Mouse (Mus musculus): ENCODE measurements around the gene Slc9a5. TPM values are rescaled to one million over a fixed set of nuclear protein-coding genes. Genes with fewer than 3 reads are reported as not detected.
A peak's percentile ranks its signal among the peaks of the same experiment; 100 is the strongest.

The Slc9a5 gene
- total RNA-seq, 1 experiment from 2014 or later: 0.35 TPM

GRCm38 (mm10) chr8:105345061-105345975 is 3.3 kb upstream of the Slc9a5 start:
- no peak for ATAC-seq (replicated peaks in 1 of 2; ENCODE audit: insufficient read depth in 1 of 2, low FRiP score in 2 of 2, low TSS enrichment in 1 of 2, low read depth in 1 of 2, poor library complexity in 2 of 2, severe bottlenecking in 2 of 2)

GRCm38 (mm10) chr8:105346611-105347427 is 1.8 kb upstream of the Slc9a5 start:
- peak in 1 of 2 experiments; percentile 4; a peak in 1 of 4 replicates for ATAC-seq (replicated peaks in 1 of 2; ENCODE audit: insufficient read depth in 1 of 2, low FRiP score in 2 of 2, low TSS enrichment in 1 of 2, low read depth in 1 of 2, poor library complexity in 2 of 2, severe bottlenecking in 2 of 2)

DNA sequence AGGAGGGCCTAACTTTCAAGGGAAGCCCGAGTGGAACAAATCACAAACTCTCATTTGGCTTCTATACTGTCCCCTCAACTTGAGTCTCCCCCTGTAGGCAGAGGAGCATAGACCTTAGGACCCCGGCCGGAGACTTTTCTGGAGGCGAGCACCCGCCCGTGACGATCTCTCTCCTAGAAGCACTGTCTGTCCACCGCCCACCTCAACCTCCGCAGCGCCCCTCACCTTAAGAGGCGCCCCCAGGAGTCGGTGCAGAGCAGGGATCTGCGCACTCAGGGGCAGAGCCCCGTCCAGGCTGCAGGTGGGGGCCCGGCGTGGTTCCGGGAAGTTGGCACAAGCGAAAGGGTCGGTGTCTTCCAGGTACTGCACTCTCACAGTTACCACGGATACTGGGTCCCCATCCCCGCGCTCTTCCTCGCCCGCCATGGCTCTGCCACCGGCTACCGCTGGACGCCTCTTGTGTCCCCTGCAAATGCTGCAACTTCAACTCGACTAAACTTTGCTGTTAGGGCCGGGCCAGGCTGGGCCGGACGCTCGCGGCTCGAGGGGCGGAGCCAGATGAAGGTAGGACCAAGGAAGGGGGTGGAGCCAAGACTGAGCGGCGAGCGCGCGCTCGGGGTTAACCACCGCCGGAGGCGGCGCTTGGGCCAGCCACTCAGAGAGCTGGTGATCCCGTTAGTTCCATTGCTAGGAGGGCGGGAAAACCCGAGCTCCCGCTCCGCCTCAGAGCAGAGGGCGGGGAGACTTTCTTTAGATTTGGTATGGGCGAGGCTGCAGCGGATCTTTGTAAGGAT is 1.0 kb upstream of the Slc9a5 start, which contains the start of gene Fhod1:
TSS of gene Fhod1 (minus strand) at position 526 of the 794 bp plus-strand sequence.
- ATAC-seq (replicated peaks in 1 of 2; ENCODE audit: insufficient read depth in 1 of 2, low FRiP score in 2 of 2, low TSS enrichment in 1 of 2, low read depth in 1 of 2, poor library complexity in 2 of 2, severe bottlenecking in 2 of 2): peak; percentile 83 to 89

GRCm38 (mm10) chr8:105349096-105349771 is 591 bp downstream of the Slc9a5 start:
- ATAC-seq (replicated peaks in 1 of 2; ENCODE audit: insufficient read depth in 1 of 2, low FRiP score in 2 of 2, low TSS enrichment in 1 of 2, low read depth in 1 of 2, poor library complexity in 2 of 2, severe bottlenecking in 2 of 2): no peak

GRCm38 (mm10) chr8:105350186-105350585 is 1.5 kb downstream of the Slc9a5 start:
- no peak for ATAC-seq (replicated peaks in 1 of 2; ENCODE audit: insufficient read depth in 1 of 2, low FRiP score in 2 of 2, low TSS enrichment in 1 of 2, low read depth in 1 of 2, poor library complexity in 2 of 2, severe bottlenecking in 2 of 2)

- ATAC-seq (replicated peaks in 1 of 2; ENCODE audit: insufficient read depth in 1 of 2, low FRiP score in 2 of 2, low TSS enrichment in 1 of 2, low read depth in 1 of 2, poor library complexity in 2 of 2, severe bottlenecking in 2 of 2): no peak
Observed at GRCm38 (mm10) chr8:105353583-105354135, 5.0 kb downstream of the Slc9a5 start.

DNA sequence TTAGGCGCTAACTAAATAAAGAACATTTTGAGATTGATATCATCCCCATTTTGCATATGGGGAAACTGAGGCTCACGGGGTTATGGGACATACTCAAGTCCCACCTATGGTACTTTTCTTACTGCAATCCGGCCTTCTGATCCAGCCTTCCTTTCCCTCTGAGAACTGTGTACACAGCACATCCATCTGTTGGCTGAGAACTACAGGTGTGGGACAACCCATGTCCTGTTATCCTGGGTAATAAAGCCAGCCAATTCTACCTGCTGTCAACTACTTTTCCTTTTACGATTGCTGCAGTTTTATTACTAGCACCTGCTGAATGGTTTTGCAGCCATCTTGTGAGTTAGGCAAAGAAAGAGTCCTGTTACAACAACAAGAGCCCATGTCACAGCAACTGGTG is 5.9 kb downstream of the Slc9a5 start:
- ATAC-seq (replicated peaks in 1 of 2; ENCODE audit: insufficient read depth in 1 of 2, low FRiP score in 2 of 2, low TSS enrichment in 1 of 2, low read depth in 1 of 2, poor library complexity in 2 of 2, severe bottlenecking in 2 of 2): no peak

- no peak for ATAC-seq (replicated peaks in 1 of 2; ENCODE audit: insufficient read depth in 1 of 2, low FRiP score in 2 of 2, low TSS enrichment in 1 of 2, low read depth in 1 of 2, poor library complexity in 2 of 2, severe bottlenecking in 2 of 2)
Observed at GRCm38 (mm10) chr8:105355179-105356024, 6.8 kb downstream of the Slc9a5 start.

GRCm38 (mm10) chr8:105356681-105357080 is 8.0 kb downstream of the Slc9a5 start:
- ATAC-seq (replicated peaks in 1 of 2; ENCODE audit: insufficient read depth in 1 of 2, low FRiP score in 2 of 2, low TSS enrichment in 1 of 2, low read depth in 1 of 2, poor library complexity in 2 of 2, severe bottlenecking in 2 of 2): no peak

- ATAC-seq (replicated peaks in 1 of 2; ENCODE audit: insufficient read depth in 1 of 2, low FRiP score in 2 of 2, low TSS enrichment in 1 of 2, low read depth in 1 of 2, poor library complexity in 2 of 2, severe bottlenecking in 2 of 2): no peak
Observed at GRCm38 (mm10) chr8:105359208-105359607, 10.6 kb downstream of the Slc9a5 start.

DNA sequence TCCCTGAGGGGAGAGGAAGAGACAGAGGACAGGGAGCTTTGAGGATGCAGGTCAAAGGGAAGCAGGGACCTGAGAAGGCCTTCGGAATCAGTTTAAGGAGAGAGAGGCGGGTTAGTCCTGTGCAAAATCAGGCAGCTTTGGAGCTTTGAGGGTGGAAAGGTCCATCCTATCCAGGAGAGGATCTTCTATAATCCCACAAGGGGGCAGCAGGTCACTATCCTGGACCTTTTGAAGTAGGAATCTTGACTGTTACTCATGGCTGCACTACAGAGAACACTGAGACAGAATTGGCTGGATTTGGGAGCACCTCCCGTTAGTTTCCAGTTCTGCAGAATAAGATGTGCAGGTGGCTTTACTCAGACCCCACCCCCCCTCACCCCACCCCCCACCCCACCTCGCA is 11.0 kb downstream of the Slc9a5 start:
- ATAC-seq (replicated peaks in 1 of 2; ENCODE audit: insufficient read depth in 1 of 2, low FRiP score in 2 of 2, low TSS enrichment in 1 of 2, low read depth in 1 of 2, poor library complexity in 2 of 2, severe bottlenecking in 2 of 2): no peak

- ATAC-seq (replicated peaks in 1 of 2; ENCODE audit: insufficient read depth in 1 of 2, low FRiP score in 2 of 2, low TSS enrichment in 1 of 2, low read depth in 1 of 2, poor library complexity in 2 of 2, severe bottlenecking in 2 of 2): no peak
Observed at GRCm38 (mm10) chr8:105361751-105362702, 13.4 kb downstream of the Slc9a5 start.

GRCm38 (mm10) chr8:105367107-105367506 is 18.5 kb downstream of the Slc9a5 start:
- ATAC-seq (replicated peaks in 1 of 2; ENCODE audit: insufficient read depth in 1 of 2, low FRiP score in 2 of 2, low TSS enrichment in 1 of 2, low read depth in 1 of 2, poor library complexity in 2 of 2, severe bottlenecking in 2 of 2): no peak

DNA sequence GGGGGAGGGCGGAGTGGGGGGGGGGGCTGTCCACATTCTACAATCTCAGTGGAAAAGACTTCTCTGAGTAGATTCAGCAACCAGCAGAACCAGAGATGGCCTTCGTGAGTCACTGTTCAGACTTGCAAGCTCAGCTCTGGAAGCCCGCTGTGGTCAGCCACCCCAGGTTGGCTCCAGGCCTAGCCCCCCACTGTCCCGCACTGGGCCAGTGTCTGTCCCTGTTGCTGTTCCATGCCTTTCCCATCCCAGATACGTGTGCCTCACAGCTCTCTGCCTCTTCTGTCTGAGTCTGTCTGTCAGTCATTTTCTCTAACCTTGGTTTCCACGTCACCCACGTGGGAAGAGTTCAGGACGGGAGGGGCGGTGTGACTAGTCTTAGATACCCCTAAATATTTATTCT is 23.8 kb downstream of the Slc9a5 start:
- no peak for ATAC-seq (replicated peaks in 1 of 2; ENCODE audit: insufficient read depth in 1 of 2, low FRiP score in 2 of 2, low TSS enrichment in 1 of 2, low read depth in 1 of 2, poor library complexity in 2 of 2, severe bottlenecking in 2 of 2)

GRCm38 (mm10) chr8:105373032-105373431 is 24.4 kb downstream of the Slc9a5 start, which contains the start of gene Plekhg4:
Gene Plekhg4, plus strand, starts transcription at chr8:105373274.
- no peak for ATAC-seq (replicated peaks in 1 of 2; ENCODE audit: insufficient read depth in 1 of 2, low FRiP score in 2 of 2, low TSS enrichment in 1 of 2, low read depth in 1 of 2, poor library complexity in 2 of 2, severe bottlenecking in 2 of 2)
